Mouse (Mus musculus) liver, embryonic 16.5 days (tissue): ENCODE results near the gene Rbfox3. TPM values are rescaled to one million over a fixed set of nuclear protein-coding genes. Genes with fewer than 3 reads are reported as not detected.

Source experiments
- ATAC-seq: fragments of 200-750 bp; cut with Nextera tagmentation; 2 replicates; pipeline ENCODE4 v1.8.0; 2017; ENCODE audit warnings: low read depth, mild to moderate bottlenecking, moderate number of reproducible peaks, moderate library complexity
- H3K27ac ChIP-seq: fragments of 300-500 bp; sonication (generic); 2 replicates; pipeline ENCODE4 v1.5.1; 2014; ENCODE audit warnings: mild to moderate bottlenecking, low read length
- H3K27me3 ChIP-seq: fragments of 300-500 bp; sonication (generic); 2 replicates; pipeline ENCODE4 v1.6.1; 2014; ENCODE audit warnings: low read depth, low read length, mixed read lengths; ENCODE audit not compliant: control insufficient read depth, insufficient read depth
- H3K36me3 ChIP-seq: fragments of 300-500 bp; sonication (generic); 2 replicates; pipeline ENCODE4 v1.6.1; 2014; ENCODE audit warnings: mild to moderate bottlenecking; ENCODE audit not compliant: control insufficient read depth, insufficient read depth
- H3K4me1 ChIP-seq: fragments of 300-500 bp; sonication (generic); 2 replicates; pipeline ENCODE4 v1.6.1; 2014; ENCODE audit warnings: low read depth, low read length, mixed read lengths; ENCODE audit not compliant: control insufficient read depth
- H3K4me2 ChIP-seq: fragments of 300-500 bp; sonication (generic); 2 replicates; pipeline ENCODE4 v1.6.1; 2014; ENCODE audit warnings: low read depth, low read length, mixed read lengths
- H3K4me3 ChIP-seq: fragments of 300-500 bp; sonication (generic); 2 replicates; pipeline ENCODE4 v1.5.1; 2014; ENCODE audit warnings: low read depth, mild to moderate bottlenecking, low read length
- H3K9ac ChIP-seq: fragments of 300-500 bp; sonication (generic); 2 replicates; pipeline ENCODE4 v1.6.1; 2014; ENCODE audit warnings: low read depth, low read length
- H3K9me3 ChIP-seq: fragments of 300-500 bp; sonication (generic); replicated peaks from 2 replicates; pipeline ENCODE4 v1.6.1; 2016; ENCODE audit warnings: low read length; ENCODE audit not compliant: control insufficient read depth
- WGBS: fragments of 180-500 bp; shearing (Covaris S2); extraction: QIAGEN DNeasy Blood & Tissue Kit; methylation state at CpG from one replicate; pipeline ENCODE4 v1.1.7; 2014; ENCODE audit not compliant: insufficient replicate concordance; 5-methylcytosine and 5-hydroxymethylcytosine counted together
- polyA plus RNA-seq: library from polyadenylated mRNA; unstranded; fragments of >200 nt; fragmentation: Nextera tagmentation; extraction: Ambion mirVana; gene quantifications from 2 replicates; pipeline ENCODE4 v1.2.1, GENCODE M21; 2015

Gene Rbfox3
- polyA plus RNA-seq, 1 experiment from 2014 or later = 0.40 TPM

GRCm38 (mm10) chr11:118469509-118470160 is 441.8 kb downstream of the Rbfox3 start:
- ATAC-seq = no peak
- H3K4me1 ChIP-seq = peaks cover 36% of the 10 kb centered on the region
- H3K27me3 ChIP-seq = no peaks in the 10 kb centered on the region
- WGBS = 57% methylated on average over 10 of the region's 10 CpGs
- no peak overlapping the region for H3K4me3 ChIP-seq
- peak overlapping the region; percentile 6; the same call in 1 of the 2 replicates for H3K4me2 ChIP-seq
- no peaks in the 10 kb centered on the region for H3K9me3 ChIP-seq
- H3K36me3 ChIP-seq = no peaks in the 10 kb centered on the region
- H3K9ac ChIP-seq = no peak overlapping the region
- H3K27ac ChIP-seq = peak overlapping the region; percentile 70

GRCm38 (mm10) chr11:118467441-118468035 is 443.9 kb downstream of the Rbfox3 start:
- no peaks in the 10 kb centered on the region for H3K36me3 ChIP-seq
- H3K4me3 ChIP-seq = no peak overlapping the region
- ATAC-seq = no peak
- H3K27me3 ChIP-seq = no peaks in the 10 kb centered on the region
- no peaks in the 10 kb centered on the region for H3K9me3 ChIP-seq
- 42% methylated on average over 11 of the region's 11 CpGs for WGBS
- H3K27ac ChIP-seq = no peak overlapping the region
- H3K4me2 ChIP-seq = no peak overlapping the region
- H3K9ac ChIP-seq = no peak overlapping the region
- H3K4me1 ChIP-seq = peaks cover 22% of the 10 kb centered on the region

GRCm38 (mm10) chr11:118460280-118460679 is 451.1 kb downstream of the Rbfox3 start:
- Histone ChIP-seq H3K27me3 (no peaks in the 10 kb centered on the region), H3K27ac (no peak overlapping the region), H3K36me3 (no peaks in the 10 kb centered on the region), H3K9me3 (no peaks in the 10 kb centered on the region), H3K4me3 (no peak overlapping the region), H3K4me1 (no peaks in the 10 kb centered on the region), H3K9ac (no peak overlapping the region), H3K4me2 (no peak overlapping the region)
- ATAC-seq = no peak
- WGBS = 61% methylated on average over 6 of the region's 6 CpGs

- Histone ChIP-seq H3K27me3 (no peaks in the 10 kb centered on the region), H3K36me3 (no peaks in the 10 kb centered on the region), H3K4me3 (no peak overlapping the region), H3K27ac (no peak overlapping the region), H3K4me2 (no peak overlapping the region), H3K9ac (no peak overlapping the region), H3K4me1 (no peaks in the 10 kb centered on the region), H3K9me3 (no peaks in the 10 kb centered on the region)
- 46% methylated on average over 4 of the region's 4 CpGs for WGBS
- ATAC-seq = 0 out of 2 replicates have a peak, but pooled peaks have one; percentile 25
These were observed 451.9 kb downstream of the Rbfox3 start for GRCm38 (mm10) chr11:118459536-118459935.

- ATAC-seq = peak; percentile 61
- Histone ChIP-seq H3K4me2 (no peak overlapping the region), H3K9ac (no peak overlapping the region), H3K9me3 (no peaks in the 10 kb centered on the region), H3K27ac (no peak overlapping the region), H3K4me1 (no peaks in the 10 kb centered on the region), H3K36me3 (no peaks in the 10 kb centered on the region), H3K4me3 (no peak overlapping the region), H3K27me3 (no peaks in the 10 kb centered on the region)
- WGBS = 16% methylated on average over 8 of the region's 8 CpGs
These were observed 452.3 kb downstream of the Rbfox3 start for GRCm38 (mm10) chr11:118459051-118459450.

- Histone ChIP-seq H3K4me3 (no peak overlapping the region), H3K27ac (no peak overlapping the region), H3K9me3 (no peaks in the 10 kb centered on the region), H3K36me3 (no peaks in the 10 kb centered on the region), H3K4me2 (no peak overlapping the region), H3K4me1 (no peaks in the 10 kb centered on the region), H3K27me3 (no peaks in the 10 kb centered on the region), H3K9ac (no peak overlapping the region)
- 57% methylated on average over 11 of the region's 11 CpGs for WGBS
- peak; percentile 55; the same call in 1 of the 2 replicates for ATAC-seq
These were observed 454.5 kb downstream of the Rbfox3 start for GRCm38 (mm10) chr11:118456937-118457336.

- Histone ChIP-seq H3K27me3 (no peaks in the 10 kb centered on the region), H3K4me3 (no peak overlapping the region), H3K27ac (no peak overlapping the region), H3K9ac (no peak overlapping the region), H3K4me1 (no peaks in the 10 kb centered on the region), H3K9me3 (no peaks in the 10 kb centered on the region), H3K36me3 (no peaks in the 10 kb centered on the region), H3K4me2 (no peak overlapping the region)
- no peak for ATAC-seq
- WGBS = 54% methylated on average over 6 of the region's 6 CpGs
These were observed 455.6 kb downstream of the Rbfox3 start for GRCm38 (mm10) chr11:118455788-118456187.

GRCm38 (mm10) chr11:118453886-118454671 is 457.3 kb downstream of the Rbfox3 start:
- 68% methylated on average over 11 of the region's 11 CpGs for WGBS
- Histone ChIP-seq H3K4me2 (no peak overlapping the region), H3K27me3 (no peaks in the 10 kb centered on the region), H3K9me3 (no peaks in the 10 kb centered on the region), H3K9ac (no peak overlapping the region), H3K27ac (no peak overlapping the region), H3K36me3 (no peaks in the 10 kb centered on the region), H3K4me3 (no peak overlapping the region), H3K4me1 (no peaks in the 10 kb centered on the region)
- ATAC-seq = no peak

GRCm38 (mm10) chr11:118452955-118453354 is 458.4 kb downstream of the Rbfox3 start:
- Histone ChIP-seq H3K27me3 (no peaks in the 10 kb centered on the region), H3K9me3 (no peaks in the 10 kb centered on the region), H3K4me2 (no peak overlapping the region), H3K36me3 (no peaks in the 10 kb centered on the region), H3K4me3 (no peak overlapping the region), H3K27ac (no peak overlapping the region), H3K4me1 (no peaks in the 10 kb centered on the region), H3K9ac (no peak overlapping the region)
- ATAC-seq = no peak
- WGBS = 60% methylated on average over 2 of the region's 2 CpGs
